Mouse (Mus musculus) cerebellum, adult 11 months (tissue): ENCODE results near the gene Ppfibp1.

Source experiments
- DNase-seq: peaks from one replicate; pipeline ENCODE4 v3.0.0; 2022

Gene Ppfibp1

DNA sequence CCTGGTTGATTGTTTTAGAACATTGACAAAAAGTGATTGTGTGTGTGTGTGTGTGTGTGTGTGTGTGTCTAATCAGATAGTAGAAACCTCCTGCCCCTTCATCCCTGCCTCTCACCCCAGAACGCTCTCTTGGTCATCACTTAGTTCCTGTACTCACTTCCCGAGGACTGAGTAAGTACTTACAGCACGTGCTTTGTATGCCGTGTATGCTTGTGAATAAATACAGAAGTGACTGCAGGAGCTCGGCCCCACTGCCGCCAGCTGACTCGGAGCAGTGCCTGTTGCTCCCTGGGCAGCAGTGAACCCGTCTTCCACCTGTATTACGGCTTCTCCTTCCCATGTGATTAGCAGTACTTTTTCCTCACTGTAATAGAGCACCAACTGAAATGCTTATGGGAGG, 164.2 kb downstream of the Ppfibp1 start:
- DNase-seq, result no peak

DNA sequence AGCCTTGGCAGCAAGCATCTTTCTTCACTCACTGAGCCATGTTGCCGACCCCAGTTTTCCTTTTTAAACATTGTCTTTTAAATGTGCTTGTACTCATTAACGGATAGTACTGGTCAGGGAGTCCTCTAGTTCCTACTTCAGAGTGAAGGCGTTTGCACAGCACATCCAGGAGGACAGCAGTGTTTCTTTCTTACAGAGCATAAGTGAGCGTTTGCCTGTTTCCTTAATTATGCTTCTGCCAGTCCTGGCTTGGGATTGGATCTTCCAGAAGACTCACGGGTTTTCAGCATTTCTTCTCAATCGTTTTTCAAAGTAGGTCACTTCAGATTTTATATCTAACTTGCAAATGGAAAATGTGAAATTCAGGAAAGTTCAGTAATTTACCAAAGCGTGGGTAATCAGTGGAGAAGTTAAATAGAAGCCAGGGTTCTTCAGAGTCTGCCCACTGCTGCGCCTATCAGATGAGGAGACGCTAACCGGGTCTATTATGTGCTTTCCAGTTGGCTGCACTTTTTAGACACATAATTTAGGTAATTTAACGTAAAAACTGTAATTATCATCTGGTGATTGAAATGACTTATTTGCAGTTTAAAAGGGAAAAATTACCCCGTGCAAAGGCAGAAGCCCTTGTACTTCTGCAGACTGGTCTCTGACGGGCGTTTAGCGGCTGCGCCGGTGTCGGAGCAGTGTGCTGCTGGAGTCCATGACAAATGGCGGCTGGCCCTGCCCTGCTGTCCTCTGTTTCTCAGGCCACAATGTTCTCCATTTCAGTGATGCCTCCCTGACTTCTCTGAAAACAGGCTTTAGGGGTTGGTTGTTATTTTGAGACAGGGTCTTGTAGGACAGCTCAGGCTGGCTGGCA, 165.7 kb downstream of the Ppfibp1 start:
- DNase-seq, result no peak

DNA sequence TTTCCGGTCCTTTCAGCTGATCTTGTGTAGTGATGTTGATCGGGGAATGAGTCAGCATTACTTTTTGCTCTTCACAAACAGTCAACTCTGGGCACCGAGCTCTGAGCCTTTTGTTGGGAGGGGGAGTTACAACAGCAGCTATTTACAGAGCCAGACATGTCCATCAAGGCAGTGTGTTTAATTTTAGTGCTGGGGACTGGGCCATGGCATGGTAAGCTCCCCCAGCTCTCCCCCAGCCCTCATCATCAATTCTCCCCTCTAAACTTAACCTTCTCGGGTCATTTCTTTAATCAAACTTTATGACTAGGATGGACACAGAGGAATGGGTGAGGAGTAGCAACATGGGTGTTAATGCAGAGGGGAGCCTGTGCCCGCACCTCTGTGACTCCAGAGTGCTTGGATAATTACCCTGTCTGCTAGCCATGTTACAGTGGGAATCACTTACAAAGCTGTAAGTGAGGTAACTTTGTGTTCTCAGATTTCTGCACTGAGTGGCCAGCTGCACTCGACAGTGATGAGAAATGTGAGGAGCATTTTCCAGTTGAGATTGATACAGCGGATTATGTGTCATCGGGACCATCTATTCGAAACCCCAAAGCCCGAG, 167.2 kb downstream of the Ppfibp1 start:
- no peak for DNase-seq

DNA sequence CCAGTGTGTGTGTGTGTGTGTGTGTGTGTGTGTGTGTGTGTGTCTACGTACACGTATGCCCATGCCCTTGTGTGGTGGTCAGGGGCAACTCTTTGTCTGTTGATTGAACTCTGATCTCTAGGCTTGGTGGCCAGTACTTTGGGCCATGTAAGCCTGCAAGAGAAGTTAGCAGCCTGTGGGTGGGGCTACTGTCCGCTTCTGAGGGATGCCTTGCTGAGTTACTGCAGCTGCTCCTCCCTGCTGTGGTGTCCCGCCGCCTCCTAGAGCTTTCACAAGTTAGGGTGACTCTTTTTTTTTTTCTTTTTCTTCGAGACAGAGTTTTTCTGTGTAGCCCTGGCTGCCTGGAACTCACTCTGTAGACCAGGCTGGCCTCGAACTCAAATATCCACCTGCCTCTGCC, 171.0 kb downstream of the Ppfibp1 start:
- DNase-seq, result no peak

DNA sequence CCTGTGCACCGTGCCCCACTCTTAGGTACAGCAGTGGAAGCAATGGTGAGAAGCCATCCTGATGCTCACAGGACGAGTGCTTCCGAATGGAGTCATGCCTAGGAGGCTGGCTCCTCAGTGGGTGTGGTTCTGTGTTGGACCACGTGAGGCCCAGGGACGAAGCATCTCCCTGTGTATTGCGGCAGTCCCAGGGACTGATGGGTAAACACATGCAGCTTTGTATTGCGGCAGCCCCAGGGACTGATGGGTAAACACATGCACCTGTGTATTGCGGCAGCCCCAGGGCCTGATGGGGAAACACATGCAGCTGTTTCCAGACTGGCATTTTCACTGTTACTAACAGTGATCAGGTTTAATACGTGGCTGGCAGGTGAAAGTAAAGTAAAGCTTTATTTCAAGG, 173.3 kb downstream of the Ppfibp1 start:
- DNase-seq, result no peak

DNA sequence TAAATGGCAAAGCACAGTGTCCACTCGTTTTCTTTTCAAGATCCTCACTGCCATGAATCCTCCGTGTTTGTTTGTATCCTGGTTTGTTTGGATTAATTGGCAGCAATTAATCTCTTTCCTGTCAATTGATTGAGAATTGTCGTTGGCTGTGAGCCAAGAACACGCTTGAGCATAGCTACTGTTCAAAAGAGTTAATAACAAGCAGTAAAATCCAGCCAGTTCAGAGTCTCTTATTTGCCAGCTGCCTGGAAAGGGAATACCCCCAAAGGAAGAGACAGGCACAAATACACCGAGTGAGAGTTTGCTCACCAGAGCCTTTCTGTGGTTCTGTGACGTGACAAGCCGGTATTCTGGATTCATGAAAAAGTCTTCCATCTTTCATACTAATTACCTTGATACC, 173.7 kb downstream of the Ppfibp1 start:
- no peak for DNase-seq

DNA sequence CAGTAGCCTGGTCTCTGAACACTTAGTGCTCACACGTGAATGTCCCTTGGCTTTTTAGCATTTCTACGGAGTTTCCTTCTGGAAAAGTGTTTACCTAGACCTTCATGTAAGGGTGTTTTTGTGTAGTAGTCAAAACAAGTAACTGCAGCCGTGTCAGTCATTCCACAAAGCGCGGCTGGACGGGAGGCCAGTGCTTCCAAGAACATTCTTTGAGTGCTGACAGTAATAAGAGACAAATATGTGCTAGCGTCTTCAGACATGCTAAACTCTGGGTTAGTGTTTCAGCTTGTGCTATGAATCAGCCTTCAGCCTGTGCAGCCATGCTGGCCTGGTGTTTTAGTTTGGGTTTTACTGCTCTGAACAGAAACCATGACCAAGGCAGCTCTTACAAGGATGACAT, 174.4 kb downstream of the Ppfibp1 start:
- no peak for DNase-seq

DNA sequence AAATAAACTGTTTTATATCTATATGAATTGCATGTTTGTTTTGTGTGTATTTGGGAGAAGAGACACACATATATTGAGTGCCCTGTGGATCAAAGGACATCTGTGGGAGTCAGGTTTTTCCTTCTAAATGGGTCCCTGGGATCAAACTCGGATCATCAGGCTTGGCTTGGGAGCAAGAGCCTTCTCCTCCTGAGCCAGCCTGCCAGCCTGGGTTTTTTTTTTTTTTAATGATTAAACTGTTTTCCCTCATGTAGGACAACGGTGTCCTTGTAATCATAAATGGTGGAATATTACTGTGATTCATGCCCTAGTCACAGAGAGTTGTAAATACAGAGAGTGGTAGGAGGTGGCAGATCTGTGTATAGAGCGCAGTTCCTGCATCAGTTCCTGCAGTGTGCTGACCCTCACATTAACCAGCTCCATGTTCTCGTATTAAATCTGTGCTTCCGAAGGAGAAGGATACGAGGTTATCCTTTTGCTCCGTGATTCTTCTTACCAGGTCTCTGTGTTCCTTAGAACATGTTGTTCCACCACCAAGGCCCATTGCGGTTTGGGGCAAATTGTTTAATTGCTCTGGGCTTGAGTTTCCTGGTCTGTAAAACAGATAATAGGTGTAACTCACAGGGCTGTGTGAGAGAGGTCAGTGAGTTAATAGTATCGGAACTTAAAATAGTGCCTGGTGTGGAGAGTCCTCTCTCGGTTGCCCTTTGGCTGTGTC, 176.1 kb downstream of the Ppfibp1 start:
- no peak for DNase-seq

DNA sequence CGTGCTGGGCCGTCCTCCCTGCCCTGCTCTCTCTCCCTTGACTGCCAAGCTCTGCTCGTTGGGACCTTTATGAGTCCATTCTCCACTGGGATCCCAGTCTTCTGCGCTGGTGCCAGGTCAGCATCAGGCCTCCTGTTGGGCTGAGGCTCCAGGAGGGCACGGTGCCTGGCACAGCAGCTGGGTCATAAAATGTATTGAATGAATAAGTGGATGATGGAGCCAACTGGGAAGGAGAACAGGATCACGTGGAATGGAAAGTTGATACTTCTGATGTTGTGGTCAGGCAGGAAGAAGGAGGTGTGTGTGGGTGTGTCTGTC, 176.6 kb downstream of the Ppfibp1 start:
- no peak for DNase-seq

DNA sequence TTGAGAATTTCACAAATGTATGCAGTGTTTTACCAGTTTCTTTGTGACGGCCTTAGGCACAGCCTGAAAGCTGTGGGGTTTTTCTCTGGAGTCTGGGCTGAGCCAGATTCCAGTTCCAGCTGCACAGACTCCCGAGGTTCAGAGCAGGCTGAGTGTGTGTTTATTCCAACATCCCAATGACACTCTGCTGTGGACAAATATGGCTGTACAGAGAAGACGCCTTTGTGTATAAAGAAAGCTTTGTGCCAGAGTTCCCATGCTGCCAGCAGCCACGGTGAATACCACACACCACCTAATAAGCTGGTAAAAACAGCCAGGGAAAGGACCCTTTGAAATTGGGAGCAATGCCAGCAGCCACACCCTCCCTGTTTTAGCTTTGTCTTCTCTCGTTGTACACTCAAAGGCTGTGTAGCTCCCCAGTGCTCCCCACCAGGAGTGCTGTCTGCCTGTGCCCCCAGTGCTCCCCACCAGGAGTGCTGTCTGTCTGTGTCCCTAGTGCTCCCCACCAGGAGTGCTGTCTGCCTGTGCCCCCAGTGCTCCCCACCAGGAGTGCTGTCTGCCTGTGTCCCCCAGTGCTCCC, 187.6 kb downstream of the Ppfibp1 start:
- no peak for DNase-seq

DNA sequence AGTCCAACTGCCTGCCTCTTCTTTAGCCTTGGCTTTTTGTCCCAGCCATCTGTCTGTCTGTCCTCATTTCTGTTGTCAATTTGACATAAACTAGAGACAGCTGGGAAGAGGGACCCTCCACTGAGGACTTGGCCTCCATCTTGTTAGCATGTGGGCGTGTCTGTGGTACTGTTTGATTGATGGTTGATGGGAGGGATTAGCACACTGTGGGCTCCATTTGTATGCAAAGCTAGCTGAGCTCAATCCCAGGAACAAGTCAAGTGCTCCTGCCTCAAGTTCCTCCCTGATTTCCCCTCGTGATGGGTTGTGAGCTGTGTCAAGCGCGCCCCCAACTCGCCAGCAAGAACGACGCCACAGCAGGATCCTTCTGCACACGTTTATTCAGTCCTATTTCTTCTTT, 188.6 kb downstream of the Ppfibp1 start:
- DNase-seq, result no peak

DNA sequence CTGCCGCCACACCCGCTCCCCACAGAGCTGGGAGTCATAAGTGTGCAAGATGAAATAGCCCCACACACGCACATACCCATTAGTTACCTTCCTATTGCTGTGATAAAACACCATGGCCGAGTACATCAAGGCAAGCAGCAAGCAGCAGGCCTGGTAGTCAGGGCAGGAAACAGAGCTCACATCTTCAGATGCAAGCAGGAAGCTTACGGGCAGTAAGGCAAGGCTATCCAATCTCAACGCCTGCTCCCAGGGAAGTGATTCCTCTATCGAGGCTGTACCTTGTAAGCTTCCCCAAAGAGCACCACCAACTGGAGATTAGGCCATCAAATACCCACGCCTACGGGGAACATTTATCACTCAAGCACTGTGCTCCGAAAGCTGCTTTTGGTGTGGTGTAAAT, 191.6 kb downstream of the Ppfibp1 start:
- no peak for DNase-seq
